Mouse (Mus musculus) embryonic facial prominence, embryonic 13.5 days (tissue): Measurements from ENCODE around the gene Ppm1h. TPM values are rescaled to one million over a fixed set of nuclear protein-coding genes. Genes with fewer than 3 reads are reported as not detected.
A peak's percentile ranks its signal among the peaks of the same experiment; 100 is the strongest.

Experiments used
- ATAC-seq: fragments of 200-750 bp; cut with Nextera tagmentation; 2 replicates; pipeline ENCODE4 v1.8.0; 2017; ENCODE audit warnings: low read depth; ENCODE audit not compliant: insufficient number of reproducible peaks, insufficient read depth, low FRiP score, low TSS enrichment
- H3K27ac ChIP-seq: fragments of 300-500 bp; sonication (generic); 2 replicates; pipeline ENCODE4 v1.5.1; 2015; ENCODE audit warnings: moderate library complexity, mild to moderate bottlenecking, inconsistent platforms
- H3K27me3 ChIP-seq: fragments of 300-500 bp; sonication (generic); 2 replicates; pipeline ENCODE4 v1.6.1; 2015; ENCODE audit warnings: mild to moderate bottlenecking, inconsistent platforms
- H3K36me3 ChIP-seq: fragments of 300-500 bp; sonication (generic); 2 replicates; pipeline ENCODE4 v1.6.1; 2015; ENCODE audit warnings: mild to moderate bottlenecking, inconsistent platforms
- H3K4me1 ChIP-seq: fragments of 300-500 bp; sonication (generic); 2 replicates; pipeline ENCODE4 v1.6.1; 2015; ENCODE audit warnings: inconsistent platforms
- H3K4me2 ChIP-seq: fragments of 300-500 bp; sonication (generic); 2 replicates; pipeline ENCODE4 v1.6.1; 2015; ENCODE audit warnings: moderate library complexity, mild to moderate bottlenecking, inconsistent platforms
- H3K4me3 ChIP-seq: fragments of 300-500 bp; sonication (generic); 2 replicates; pipeline ENCODE4 v1.5.1; 2015; ENCODE audit warnings: mild to moderate bottlenecking, inconsistent platforms
- H3K9ac ChIP-seq: fragments of 300-500 bp; sonication (generic); 2 replicates; pipeline ENCODE4 v1.6.1; 2015; ENCODE audit warnings: mild to moderate bottlenecking, inconsistent platforms
- H3K9me3 ChIP-seq: fragments of 300-500 bp; sonication (generic); 2 replicates; pipeline ENCODE4 v1.6.1; 2016; ENCODE audit warnings: inconsistent platforms
- WGBS: fragments of 180-500 bp; shearing (Covaris S2); methylation state at CpG from one replicate; pipeline ENCODE4 v1.1.7; 2015; ENCODE audit warnings: mixed read lengths; 5-methylcytosine and 5-hydroxymethylcytosine counted together
- polyA plus RNA-seq: library from polyadenylated mRNA; unstranded; fragments of >200 nt; fragmentation: Nextera tagmentation; extraction: Ambion mirVana; gene quantifications from 2 replicates; pipeline ENCODE4 v1.2.1, GENCODE M21; 2015

The Ppm1h gene
- polyA plus RNA-seq, 1 experiment from 2014 or later = 4.0 TPM

DNA sequence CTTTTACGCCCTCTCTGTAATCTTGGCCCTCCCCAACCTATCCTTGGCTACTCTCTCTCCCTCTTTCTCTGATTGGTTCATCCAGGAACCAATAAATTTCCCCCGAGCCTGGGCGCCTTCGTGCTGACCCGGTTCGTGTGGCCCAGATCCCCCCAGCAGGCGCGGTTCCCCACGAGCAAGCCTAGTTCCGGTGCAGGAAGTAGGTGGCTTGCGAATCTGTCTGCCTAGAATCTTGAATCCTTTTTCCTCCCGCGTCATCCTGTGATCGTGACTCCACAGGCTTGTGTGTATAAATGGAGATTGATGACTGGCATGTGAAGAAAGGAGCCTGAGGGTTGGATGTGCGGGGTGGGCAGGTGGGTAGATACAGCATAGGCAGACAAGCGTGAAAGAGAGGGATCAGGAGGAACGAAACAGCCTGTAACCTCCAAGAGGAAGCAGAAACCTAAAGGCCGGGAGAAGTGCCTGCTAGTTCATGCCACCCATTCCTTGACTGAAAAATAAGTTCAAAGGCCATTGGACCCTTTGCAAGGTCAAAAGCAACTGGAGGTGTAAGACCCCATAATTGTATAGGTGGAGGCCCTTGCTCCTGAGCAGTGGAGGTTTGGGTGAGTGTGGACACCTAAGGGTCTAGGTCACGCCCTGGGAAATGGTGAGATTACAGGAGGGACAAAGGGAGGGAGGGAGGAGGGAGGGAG lies 2.0 kb downstream of the Ppm1h start:
- Histone ChIP-seq H3K4me2 (peak overlapping the region; percentile 99), H3K4me1 (peaks cover 24% of the 10 kb centered on the region), H3K9me3 (no peaks in the 10 kb centered on the region), H3K9ac (peak overlapping the region; percentile 44; the same call in 1 of the 2 replicates), H3K36me3 (no peaks in the 10 kb centered on the region), H3K27ac (no peak overlapping the region), H3K27me3 (peaks cover 36% of the 10 kb centered on the region), H3K4me3 (peak overlapping the region; percentile 73)
- ATAC-seq = no peak
- 3% methylated on average over 18 of the region's 19 CpGs for WGBS

DNA sequence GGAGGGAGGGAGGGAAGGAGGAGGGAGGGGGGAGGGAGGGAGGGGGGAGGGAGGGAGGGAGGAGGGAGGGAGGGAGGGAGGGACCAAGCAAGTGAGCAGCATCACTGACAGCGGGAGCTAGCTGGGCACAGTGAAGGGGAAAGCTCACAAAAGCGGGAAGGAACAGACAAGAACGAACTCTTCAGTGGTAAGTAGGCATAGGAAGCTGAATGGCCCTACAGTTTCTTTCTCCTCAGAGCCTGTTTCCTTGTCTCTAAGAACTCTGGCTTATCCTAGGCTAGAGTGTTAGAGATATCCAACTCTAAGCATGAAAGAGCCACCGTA lies 2.5 kb downstream of the Ppm1h start:
- Histone ChIP-seq H3K9me3 (no peaks in the 10 kb centered on the region), H3K9ac (no peak overlapping the region), H3K27ac (no peak overlapping the region), H3K27me3 (peaks cover 34% of the 10 kb centered on the region), H3K36me3 (no peaks in the 10 kb centered on the region), H3K4me2 (no peak overlapping the region), H3K4me3 (no peak overlapping the region), H3K4me1 (peaks cover 24% of the 10 kb centered on the region)
- ATAC-seq = no peak
- 31% methylated on average over 4 of the region's 4 CpGs for WGBS

DNA sequence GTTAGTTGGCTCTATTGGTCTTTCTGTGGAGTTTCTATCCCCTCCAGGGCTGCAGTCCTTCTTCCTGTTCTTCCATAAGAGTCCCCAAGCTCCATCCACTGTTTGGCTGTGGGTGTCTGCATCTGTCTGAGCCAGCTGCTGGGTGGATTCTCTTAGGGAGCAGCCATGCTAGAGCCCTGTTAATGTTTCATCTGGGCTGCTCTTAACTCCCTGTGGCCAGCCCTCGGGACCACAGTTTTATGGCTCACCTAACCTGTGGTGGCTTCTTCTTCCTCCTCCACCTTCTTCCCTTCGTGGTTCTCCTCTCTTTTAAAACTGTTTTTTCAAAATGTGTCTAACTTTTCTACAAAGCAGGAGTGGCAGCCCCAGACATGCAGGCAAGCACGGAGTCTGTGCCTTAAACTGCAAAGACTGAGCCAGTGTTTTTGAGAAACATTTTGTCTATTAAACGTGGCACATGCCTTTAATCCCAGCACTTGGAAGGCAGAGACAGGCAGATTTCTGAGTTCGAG lies 5.3 kb downstream of the Ppm1h start:
- H3K27ac ChIP-seq = no peak overlapping the region
- peaks cover 25% of the 10 kb centered on the region for H3K27me3 ChIP-seq
- H3K9me3 ChIP-seq = no peaks in the 10 kb centered on the region
- WGBS = 78% methylated on average over 5 of the region's 5 CpGs
- no peaks in the 10 kb centered on the region for H3K36me3 ChIP-seq
- no peak for ATAC-seq
- H3K4me1 ChIP-seq = peaks cover 16% of the 10 kb centered on the region
- no peak overlapping the region for H3K9ac ChIP-seq
- no peak overlapping the region for H3K4me3 ChIP-seq
- no peak overlapping the region for H3K4me2 ChIP-seq

DNA sequence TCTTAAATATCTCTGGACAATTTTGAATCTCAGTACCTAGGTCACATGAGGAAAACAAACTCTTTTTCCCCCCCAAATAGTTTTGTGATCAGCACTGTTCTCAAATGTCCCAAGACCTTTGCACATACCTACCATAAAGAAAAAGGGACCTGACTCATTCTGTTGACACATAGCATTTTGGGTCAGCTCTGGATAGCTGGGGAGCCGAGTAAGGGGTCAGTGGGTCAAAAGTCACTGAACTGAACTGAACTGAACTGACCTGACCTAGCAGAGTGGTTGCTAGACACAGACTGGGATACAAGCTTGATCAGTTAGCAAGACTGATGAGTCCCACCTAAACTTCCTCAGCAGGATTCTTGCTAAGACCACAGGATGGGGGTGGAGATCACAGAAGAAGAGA lies 6.7 kb downstream of the Ppm1h start:
- WGBS = 24% methylated on average over 1 of the region's 1 CpGs
- peaks cover 5% of the 10 kb centered on the region for H3K4me1 ChIP-seq
- H3K4me3 ChIP-seq = no peak overlapping the region
- H3K36me3 ChIP-seq = no peaks in the 10 kb centered on the region
- peaks cover 15% of the 10 kb centered on the region for H3K27me3 ChIP-seq
- H3K9ac ChIP-seq = no peak overlapping the region
- no peak overlapping the region for H3K4me2 ChIP-seq
- no peaks in the 10 kb centered on the region for H3K9me3 ChIP-seq
- no peak for ATAC-seq
- H3K27ac ChIP-seq = no peak overlapping the region

DNA sequence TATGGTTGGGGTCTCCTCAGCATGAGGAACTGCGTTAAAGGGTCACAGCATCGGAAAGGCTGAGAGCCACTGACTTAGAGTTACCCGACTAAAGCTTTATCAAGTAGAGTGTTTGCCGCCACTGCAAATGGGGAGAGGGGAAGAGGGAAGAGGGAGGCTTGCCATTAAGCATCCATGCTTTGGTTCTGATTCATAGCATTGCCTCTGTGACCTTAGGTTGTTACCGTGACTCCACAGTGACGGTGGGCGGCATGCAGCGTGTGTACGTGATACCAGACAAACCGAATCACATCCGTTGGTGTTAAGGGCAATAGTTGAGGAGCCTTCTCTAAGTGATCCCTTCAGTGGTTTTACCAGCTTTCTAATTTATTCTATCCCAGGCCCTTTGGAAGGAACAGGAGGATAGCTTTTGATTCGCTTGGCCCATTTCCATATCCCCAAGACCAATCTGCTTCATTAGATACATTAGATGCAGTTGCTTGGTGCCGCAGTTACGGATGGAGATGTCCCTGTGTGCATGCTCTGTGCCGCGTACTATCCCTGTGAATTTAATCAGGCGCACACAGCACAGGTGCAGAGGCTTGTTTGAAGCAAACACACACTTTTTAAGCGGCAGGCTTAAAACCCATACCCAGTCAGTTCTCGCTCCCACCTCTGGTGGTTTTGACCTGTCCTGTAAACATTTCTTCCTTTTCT lies 7.4 kb downstream of the Ppm1h start:
- no peak for ATAC-seq
- WGBS = 90% methylated on average over 19 of the region's 19 CpGs
- Histone ChIP-seq H3K4me2 (no peak overlapping the region), H3K4me1 (no peaks in the 10 kb centered on the region), H3K9ac (no peak overlapping the region), H3K9me3 (no peaks in the 10 kb centered on the region), H3K4me3 (no peak overlapping the region), H3K36me3 (no peaks in the 10 kb centered on the region), H3K27me3 (peaks cover 9% of the 10 kb centered on the region), H3K27ac (no peak overlapping the region)

DNA sequence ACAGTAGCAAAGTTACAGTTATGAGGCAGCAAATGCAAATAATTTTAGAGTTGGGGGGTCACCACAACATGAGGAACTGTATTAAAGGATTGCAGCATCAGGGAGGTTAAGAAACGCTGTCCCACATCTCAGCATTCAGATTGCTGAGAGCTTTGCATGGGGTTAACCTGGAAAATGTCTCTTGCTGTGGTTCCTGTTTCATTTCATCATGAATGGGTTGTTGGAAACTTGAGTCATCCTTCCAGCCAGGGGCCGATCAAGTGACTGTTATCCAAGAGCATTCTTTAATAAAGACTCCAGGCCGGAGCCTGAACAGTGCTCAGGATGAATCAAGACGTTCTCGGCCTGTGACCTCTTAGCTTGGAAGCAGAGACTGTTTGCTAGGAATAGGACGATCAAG lies 12.1 kb downstream of the Ppm1h start:
- Histone ChIP-seq H3K27me3 (no peaks in the 10 kb centered on the region), H3K4me2 (no peak overlapping the region), H3K27ac (no peak overlapping the region), H3K9me3 (no peaks in the 10 kb centered on the region), H3K4me3 (no peak overlapping the region), H3K4me1 (0 out of 2 replicates have a peak, but pooled peaks cover 4% of the 10 kb centered on the region), H3K36me3 (no peaks in the 10 kb centered on the region), H3K9ac (no peak overlapping the region)
- WGBS = 54% methylated on average over 6 of the region's 6 CpGs
- no peak for ATAC-seq

DNA sequence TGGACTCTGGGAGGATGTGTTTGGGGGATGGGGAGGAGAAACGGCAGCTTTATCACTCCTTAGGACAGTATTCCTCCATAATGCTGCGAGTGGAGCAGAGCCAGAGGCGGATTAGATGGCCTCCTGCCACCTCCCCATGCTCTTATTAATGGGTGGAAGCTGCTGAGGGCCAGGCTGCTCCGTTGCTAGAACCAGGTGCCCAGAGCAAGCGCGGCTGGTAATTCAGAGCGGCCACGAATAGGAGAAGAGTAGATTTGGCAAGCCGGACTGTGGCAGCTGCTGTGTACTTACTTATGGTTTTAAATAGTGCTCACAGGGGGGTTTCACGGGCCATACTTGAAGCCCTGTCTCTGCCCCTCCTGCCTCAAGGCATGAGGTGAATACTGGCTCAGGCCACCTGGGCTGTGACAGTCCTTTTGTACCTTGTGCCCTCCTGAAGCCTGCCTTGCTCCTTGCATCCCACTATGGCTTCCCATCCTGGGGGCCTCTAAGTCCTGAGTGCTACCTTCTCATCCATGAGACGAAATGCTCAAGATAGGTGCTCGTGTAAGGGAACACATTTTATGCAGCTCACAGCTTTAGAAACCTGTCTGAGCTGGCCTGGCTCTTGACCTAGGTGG lies 14.7 kb downstream of the Ppm1h start:
- WGBS = 67% methylated on average over 12 of the region's 12 CpGs
- no peaks in the 10 kb centered on the region for H3K9me3 ChIP-seq
- no peaks in the 10 kb centered on the region for H3K27me3 ChIP-seq
- ATAC-seq = no peak
- H3K27ac ChIP-seq = no peak overlapping the region
- H3K9ac ChIP-seq = no peak overlapping the region
- no peak overlapping the region for H3K4me2 ChIP-seq
- H3K4me1 ChIP-seq = 0 out of 2 replicates have a peak, but pooled peaks cover 4% of the 10 kb centered on the region
- no peak overlapping the region for H3K4me3 ChIP-seq
- no peaks in the 10 kb centered on the region for H3K36me3 ChIP-seq

DNA sequence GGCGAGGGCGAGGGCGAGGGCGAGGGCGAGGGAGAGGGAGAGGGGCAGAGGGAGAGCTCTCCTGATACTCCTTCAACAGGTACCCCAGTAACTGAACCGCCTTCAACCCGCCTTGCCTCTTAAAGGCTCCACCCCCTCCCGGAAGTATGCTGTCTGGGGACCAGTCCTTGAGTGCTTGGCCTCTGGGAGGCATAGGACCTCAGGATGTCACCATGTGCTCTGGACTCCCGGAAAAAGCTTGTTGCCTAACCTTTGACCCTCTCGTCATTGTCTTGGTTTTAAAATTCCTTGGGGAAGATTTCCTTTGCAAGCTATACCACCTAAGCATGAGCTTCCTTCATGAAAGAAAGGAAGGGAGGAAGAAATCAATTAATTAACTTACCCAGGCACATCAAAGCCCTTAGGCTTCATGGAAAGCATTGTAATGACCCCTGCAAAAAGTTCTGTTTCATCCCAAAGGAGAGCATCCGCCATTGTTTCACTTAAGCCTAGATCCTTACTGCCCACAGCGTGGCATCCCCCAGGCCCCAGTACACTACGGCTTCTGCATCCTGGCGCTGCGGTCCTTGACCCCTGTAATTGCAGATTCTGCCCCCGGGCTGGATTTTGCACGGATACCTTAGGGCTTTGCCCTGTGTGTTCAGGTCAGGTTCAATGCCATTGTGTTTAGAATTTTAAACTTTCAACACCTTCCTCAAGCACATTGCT lies 15.5 kb downstream of the Ppm1h start:
- no peak overlapping the region for H3K4me3 ChIP-seq
- H3K27ac ChIP-seq = no peak overlapping the region
- H3K4me1 ChIP-seq = 0 out of 2 replicates have a peak, but pooled peaks cover 4% of the 10 kb centered on the region
- H3K36me3 ChIP-seq = no peaks in the 10 kb centered on the region
- no peak overlapping the region for H3K9ac ChIP-seq
- no peak for ATAC-seq
- H3K9me3 ChIP-seq = no peaks in the 10 kb centered on the region
- WGBS = 48% methylated on average over 12 of the region's 17 CpGs
- no peaks in the 10 kb centered on the region for H3K27me3 ChIP-seq
- no peak overlapping the region for H3K4me2 ChIP-seq

DNA sequence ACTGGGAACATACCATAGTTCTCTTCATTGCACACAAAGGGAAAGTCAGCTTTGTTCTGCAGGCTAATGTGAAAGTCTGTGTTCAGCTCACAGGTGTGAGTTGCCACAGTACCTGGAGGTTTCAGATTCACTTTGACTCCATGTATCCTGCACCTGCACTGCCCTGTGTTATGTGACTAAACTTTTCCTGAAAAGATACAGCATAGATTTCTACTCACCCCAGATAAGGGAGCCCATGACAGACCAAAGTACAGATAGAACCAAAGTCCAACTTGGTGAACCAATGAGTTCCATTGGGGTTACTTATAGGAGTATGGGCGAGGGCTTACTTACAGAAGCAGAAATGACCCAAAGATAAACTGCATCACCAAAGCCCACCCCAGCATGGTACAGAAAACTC lies 17.8 kb downstream of the Ppm1h start:
- Histone ChIP-seq H3K4me3 (no peak overlapping the region), H3K4me1 (0 out of 2 replicates have a peak, but pooled peaks cover 4% of the 10 kb centered on the region), H3K9ac (no peak overlapping the region), H3K4me2 (no peak overlapping the region), H3K27me3 (no peaks in the 10 kb centered on the region), H3K9me3 (no peaks in the 10 kb centered on the region), H3K27ac (no peak overlapping the region), H3K36me3 (no peaks in the 10 kb centered on the region)
- 88% methylated on average over 1 of the region's 1 CpGs for WGBS
- no peak for ATAC-seq

DNA sequence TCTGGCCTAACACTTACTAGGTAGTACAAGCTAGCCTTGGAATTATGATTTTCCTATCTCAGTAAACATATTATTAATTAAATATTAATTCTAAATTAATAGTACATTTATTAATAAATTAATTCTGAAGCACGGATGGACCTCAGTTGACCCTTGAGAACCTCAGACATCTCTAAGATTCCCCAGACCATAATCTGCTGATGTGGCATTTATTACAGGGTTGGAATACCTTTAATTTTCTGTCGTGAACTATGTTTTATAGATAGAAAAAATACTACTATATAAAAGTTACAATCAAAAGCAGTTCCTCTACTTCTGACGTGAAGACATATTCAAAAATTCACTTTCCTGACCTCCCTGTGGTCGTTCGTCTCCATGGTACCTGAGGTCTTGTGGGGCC lies 19.8 kb downstream of the Ppm1h start:
- no peaks in the 10 kb centered on the region for H3K27me3 ChIP-seq
- 0 out of 2 replicates have a peak, but pooled peaks cover 4% of the 10 kb centered on the region for H3K4me1 ChIP-seq
- H3K9me3 ChIP-seq = no peaks in the 10 kb centered on the region
- H3K9ac ChIP-seq = no peak overlapping the region
- H3K4me3 ChIP-seq = no peak overlapping the region
- no peak overlapping the region for H3K27ac ChIP-seq
- WGBS = 89% methylated on average over 5 of the region's 5 CpGs
- ATAC-seq = no peak
- H3K36me3 ChIP-seq = no peaks in the 10 kb centered on the region
- no peak overlapping the region for H3K4me2 ChIP-seq

DNA sequence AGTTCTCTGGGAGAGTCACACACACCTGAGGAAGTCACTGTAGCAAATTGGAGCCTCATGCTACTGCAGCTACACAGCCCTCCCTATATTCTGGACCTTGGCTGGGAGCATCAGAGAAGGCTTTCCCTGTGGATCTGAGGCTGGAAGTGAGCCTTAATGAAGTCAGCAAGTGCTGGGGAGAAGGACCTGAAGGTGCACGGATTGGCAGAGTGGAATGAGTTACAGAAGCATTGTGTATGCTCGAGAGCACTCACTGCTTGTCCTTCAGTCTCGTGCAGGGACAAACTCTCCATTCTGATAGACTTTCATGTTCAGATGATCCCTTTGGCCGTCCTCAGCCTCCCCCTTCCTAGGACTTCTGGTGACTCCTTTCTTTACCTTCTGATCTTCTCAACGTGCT lies 26.3 kb downstream of the Ppm1h start:
- ATAC-seq = no peak

More for the DNA sequence above, 26.3 kb downstream of the Ppm1h start:
- H3K9me3 ChIP-seq = no peaks in the 10 kb centered on the region
- H3K4me2 ChIP-seq = no peak overlapping the region
- H3K27ac ChIP-seq = no peak overlapping the region
- no peaks in the 10 kb centered on the region for H3K27me3 ChIP-seq
- 0 out of 2 replicates have a peak, but pooled peaks cover 5% of the 10 kb centered on the region for H3K4me1 ChIP-seq
- no peak overlapping the region for H3K9ac ChIP-seq
- 74% methylated on average over 5 of the region's 5 CpGs for WGBS
- no peak overlapping the region for H3K4me3 ChIP-seq
- no peaks in the 10 kb centered on the region for H3K36me3 ChIP-seq
